Comparison of ENCODE assay signal across 29 mouse cellular contexts in genomic region chr16:26849191-26849590, GRCm38 (mm10).
DNase-seq lines count a peak whose midpoint lies in the region; ATAC-seq lines count a peak whose summit lies in the region.
"Had no signal": no experiment of that assay in that cellular context is flagged by ENCODE, and none has a peak within 500 bp of the region (broad histone marks: within the 10 kb centered on the region; RNA-seq: fewer than 3 reads in every experiment).

No protein-coding gene starts in this region.

- H3K4me2 ChIP-seq in embryonic facial prominence, embryonic 14.5 days (ENCODE audit: low read depth, low read length), result no peak overlapping the region
- no peak overlapping the region for H3K4me2 ChIP-seq in heart, embryonic 12.5 days
- H3K4me2 ChIP-seq in kidney, embryonic 16.5 days (replicated peaks; ENCODE audit: low read depth, low read length), result no peak overlapping the region
- H3K4me2 ChIP-seq: forebrain, embryonic 13.5 days; heart, embryonic 15.5 days; hindbrain, embryonic 12.5 days; limb, embryonic 13.5 days; liver, embryonic 11.5 days; lung, embryonic 15.5 days; neural tube, embryonic 13.5 days had no signal

- 54% methylated on average over 1 of the region's 1 CpGs for WGBS in embryonic facial prominence, embryonic 14.5 days
- 72% methylated on average over 1 of the region's 1 CpGs for WGBS in embryonic facial prominence, embryonic 10.5 days
- whole genome bisulfite sequencing in heart, embryonic 12.5 days, result 58% methylated on average over 1 of the region's 1 CpGs
- WGBS in kidney, embryonic 16.5 days, result 46% methylated on average over 1 of the region's 1 CpGs

- no peaks in the 10 kb centered on the region for H3K27me3 ChIP-seq in embryonic facial prominence, embryonic 14.5 days (replicated peaks; ENCODE audit: control insufficient read depth, insufficient read depth, low read length)
- no peaks in the 10 kb centered on the region for H3K27me3 ChIP-seq in embryonic facial prominence, embryonic 10.5 days (replicated peaks; ENCODE audit: low read depth, poor library complexity, severe bottlenecking)
- no peaks in the 10 kb centered on the region for H3K27me3 ChIP-seq in heart, embryonic 12.5 days (replicated peaks)
- no peaks in the 10 kb centered on the region for H3K27me3 ChIP-seq in kidney, embryonic 16.5 days (ENCODE audit: insufficient read depth, low read length)
- H3K27me3 ChIP-seq: forebrain, embryonic 13.5 days; heart, embryonic 15.5 days; hindbrain, embryonic 12.5 days; limb, embryonic 13.5 days; lung, embryonic 15.5 days; neural tube, embryonic 13.5 days had no signal

- no peaks in the 10 kb centered on the region for H3K36me3 ChIP-seq in embryonic facial prominence, embryonic 14.5 days (ENCODE audit: control insufficient read depth, insufficient read depth, low read length)
- no peaks in the 10 kb centered on the region for H3K36me3 ChIP-seq in embryonic facial prominence, embryonic 10.5 days (replicated peaks)
- no peaks in the 10 kb centered on the region for H3K36me3 ChIP-seq in heart, embryonic 12.5 days
- H3K36me3 ChIP-seq in kidney, embryonic 16.5 days (ENCODE audit: insufficient read depth, low read length), result no peaks in the 10 kb centered on the region
- H3K36me3 ChIP-seq: G1E; heart, embryonic 15.5 days; hindbrain, embryonic 12.5 days; limb, embryonic 13.5 days; lung, embryonic 15.5 days; midbrain, embryonic 10.5 days; neural tube, embryonic 13.5 days had no signal

- no peaks in the 10 kb centered on the region for H3K9me3 ChIP-seq in embryonic facial prominence, embryonic 14.5 days (ENCODE audit: control insufficient read depth, low read length)
- no peaks in the 10 kb centered on the region for H3K9me3 ChIP-seq in embryonic facial prominence, embryonic 10.5 days
- no peaks in the 10 kb centered on the region for H3K9me3 ChIP-seq in heart, embryonic 12.5 days (replicated peaks)
- H3K9me3 ChIP-seq in kidney, embryonic 16.5 days (ENCODE audit: low read length), result no peaks in the 10 kb centered on the region
- H3K9me3 ChIP-seq: forebrain, embryonic 13.5 days; G1E; heart, embryonic 15.5 days; hindbrain, embryonic 12.5 days; limb, embryonic 13.5 days; lung, embryonic 15.5 days; midbrain, embryonic 10.5 days; neural tube, embryonic 13.5 days had no signal

- H3K4me1 ChIP-seq in embryonic facial prominence, embryonic 14.5 days (ENCODE audit: control insufficient read depth, insufficient read depth, low read length), result no peaks in the 10 kb centered on the region
- no peaks in the 10 kb centered on the region for H3K4me1 ChIP-seq in embryonic facial prominence, embryonic 10.5 days
- H3K4me1 ChIP-seq in heart, embryonic 12.5 days (replicated peaks), result no peaks in the 10 kb centered on the region
- no peaks in the 10 kb centered on the region for H3K4me1 ChIP-seq in kidney, embryonic 16.5 days (ENCODE audit: insufficient read depth, low read length)
- H3K4me1 ChIP-seq: forebrain, embryonic 13.5 days; heart, embryonic 15.5 days; hindbrain, embryonic 12.5 days; limb, embryonic 13.5 days; lung, embryonic 15.5 days; midbrain, embryonic 10.5 days; neural tube, embryonic 13.5 days had no signal

- H3K4me3 ChIP-seq in embryonic facial prominence, embryonic 14.5 days (ENCODE audit: low read depth, low read length), result no peak overlapping the region
- no peak overlapping the region for H3K4me3 ChIP-seq in embryonic facial prominence, embryonic 10.5 days
- no peak overlapping the region for H3K4me3 ChIP-seq in heart, embryonic 12.5 days
- no peak overlapping the region for H3K4me3 ChIP-seq in kidney, embryonic 16.5 days (ENCODE audit: low read length)
- H3K4me3 ChIP-seq: forebrain, embryonic 13.5 days; heart, embryonic 15.5 days; hindbrain, embryonic 12.5 days; left cerebral cortex, adult 2 months; limb, embryonic 13.5 days; lung, embryonic 15.5 days; midbrain, embryonic 10.5 days; myocyte; neural tube, embryonic 13.5 days had no signal

- no peak overlapping the region for H3K27ac ChIP-seq in embryonic facial prominence, embryonic 14.5 days (replicated peaks; ENCODE audit: low read depth, low read length)
- no peak overlapping the region for H3K27ac ChIP-seq in embryonic facial prominence, embryonic 10.5 days (replicated peaks)
- H3K27ac ChIP-seq in heart, embryonic 12.5 days (ENCODE audit: poor library complexity, severe bottlenecking), result no peak overlapping the region
- no peak overlapping the region for H3K27ac ChIP-seq in kidney, embryonic 16.5 days (ENCODE audit: low read length)
- H3K27ac ChIP-seq: forebrain, embryonic 13.5 days; heart, embryonic 15.5 days; hindbrain, embryonic 12.5 days; hindbrain, postnatal 0 days; left cerebral cortex, adult 2 months; limb, embryonic 13.5 days; lung, embryonic 15.5 days; midbrain, embryonic 10.5 days; neural tube, embryonic 13.5 days; stomach, postnatal 0 days had no signal

- no peak for ATAC-seq in embryonic facial prominence, embryonic 14.5 days (ENCODE audit: low read depth)
- ATAC-seq in heart, embryonic 12.5 days (ENCODE audit: insufficient number of reproducible peaks, low FRiP score), result no peak
- no peak for ATAC-seq in kidney, embryonic 16.5 days (ENCODE audit: low FRiP score, low TSS enrichment)
- ATAC-seq: forebrain, embryonic 13.5 days; hindbrain, postnatal 0 days; intestine, embryonic 16.5 days had no signal

- no peak overlapping the region for H3K9ac ChIP-seq in embryonic facial prominence, embryonic 14.5 days (ENCODE audit: low read depth, low read length)
- H3K9ac ChIP-seq in heart, embryonic 12.5 days, result no peak overlapping the region
- no peak overlapping the region for H3K9ac ChIP-seq in kidney, embryonic 16.5 days (replicated peaks; ENCODE audit: low read length)
- H3K9ac ChIP-seq: forebrain, embryonic 13.5 days; heart, embryonic 15.5 days; hindbrain, embryonic 12.5 days; limb, embryonic 13.5 days; lung, embryonic 15.5 days; neural tube, embryonic 13.5 days had no signal

- DNase-seq in embryonic facial prominence, embryonic 14.5 days (ENCODE audit: low spot score), result peak; percentile 5
- no peak for DNase-seq in embryonic facial prominence, embryonic 10.5 days (ENCODE audit: low spot score)
- DNase-seq in heart, adult 18-20 months, result peak; percentile 2 to 29
- peak; percentile 8 for DNase-seq in right cerebral cortex, postnatal 4 days
- DNase-seq in right cerebral cortex, postnatal 36 days (ENCODE audit: low spot score in 2 of 2), result no peak
- peak; percentile 39 for DNase-seq in skeletal muscle tissue, adult 2 months (ENCODE audit: low read depth, low spot score)
- DNase-seq: adrenal gland, adult 8-10 months; cerebellum, adult 11-12 months; cerebellum, adult 9-11 months; kidney, adult 8-10 months; kidney, postnatal 14 days; thymus, adult 18-20 months; thymus, postnatal 25 days had no signal

Comparison
In these comparisons a context has a peak if more than half of its experiments do, and no peak if none do; other contexts are left out.
1. DNase-seq: peak in embryonic facial prominence, embryonic 14.5 days (single experiment), heart, adult 18-20 months (2 of 2), right cerebral cortex, postnatal 4 days (single experiment) and skeletal muscle tissue, adult 2 months (single experiment); none in embryonic facial prominence, embryonic 10.5 days (single experiment) and right cerebral cortex, postnatal 36 days (0 of 2).